Mouse (Mus musculus) CH12.LX (cell line): Measurements from ENCODE around the gene Csdc2. TPM values are rescaled to one million over a fixed set of nuclear protein-coding genes. Genes with fewer than 3 reads are reported as not detected.

Experiments
- DNase-seq: peaks from one replicate; pipeline ENCODE4 v3.0.0-alpha.2; 2013; ENCODE audit errors: extremely low read depth
- H3K27ac ChIP-seq: 2 replicates; pipeline ENCODE4 v1.5.1; 2012; ENCODE audit warnings: low read depth, mild to moderate bottlenecking, control low read depth, moderate library complexity; ENCODE audit not compliant: insufficient read depth
- H3K27me3 ChIP-seq: replicated peaks from 2 replicates; pipeline ENCODE3; 2012; ENCODE audit warnings: inconsistent platforms
- H3K36me3 ChIP-seq, 2 experiments: replicated peaks in 1 of 2; 2 replicates each; pipeline versions ENCODE3 to v1.6.1; 2012; ENCODE audit warnings: inconsistent platforms in 1 of 2, low read length in 1 of 2, mild to moderate bottlenecking in 1 of 2, mixed read lengths in 1 of 2, moderate library complexity in 1 of 2; ENCODE audit not compliant: control insufficient read depth in 1 of 2, insufficient read depth in 1 of 2
- H3K4me1 ChIP-seq, 2 experiments: 2 replicates each; pipeline ENCODE4 v1.6.1; 2012; ENCODE audit warnings: inconsistent platforms in 1 of 2, moderate library complexity in 1 of 2; ENCODE audit not compliant: insufficient read depth in 2 of 2, control insufficient read depth in 1 of 2
- H3K4me2 ChIP-seq: 2 replicates; pipeline ENCODE4 v1.6.1; 2012; ENCODE audit warnings: low read depth, mild to moderate bottlenecking, control low read depth; ENCODE audit not compliant: poor library complexity, insufficient read depth, severe bottlenecking
- H3K4me3 ChIP-seq, 3 experiments: fragments of 150-350 bp in 1 of 3; sonication (generic) in 1 of 3; replicated peaks in 1 of 3; 2 replicates each; pipeline versions ENCODE3 to v1.5.1; 2011 to 2012; ENCODE audit warnings: low read depth in 2 of 3, low read length in 2 of 3, mild to moderate bottlenecking in 2 of 3, moderate library complexity in 2 of 3, control low read depth in 1 of 3, improper control_type of control experiment in 1 of 3, inconsistent platforms in 1 of 3, mixed read lengths in 1 of 3; ENCODE audit not compliant: poor library complexity in 1 of 3
- H3K79me2 ChIP-seq: replicated peaks from 2 replicates; pipeline ENCODE4 v1.6.1; 2012; ENCODE audit warnings: mild to moderate bottlenecking, moderate library complexity; ENCODE audit not compliant: control insufficient read depth, poor library complexity, insufficient read depth, severe bottlenecking; ENCODE audit errors: extremely low read depth
- H3K9ac ChIP-seq: 2 replicates; pipeline ENCODE4 v1.6.1; 2012; ENCODE audit warnings: low read depth, mild to moderate bottlenecking, control low read depth, moderate library complexity; ENCODE audit not compliant: insufficient read depth
- H3K9me3 ChIP-seq: replicated peaks from 2 replicates; pipeline ENCODE3; 2012; ENCODE audit warnings: low read length, inconsistent platforms, mixed read lengths
- BHLHE40 ChIP-seq: IDR thresholded peaks from 2 replicates; pipeline ENCODE4 v1.6.1; 2011; ENCODE audit warnings: mild to moderate bottlenecking, low read depth, low read length, improper control_type of control experiment
- CTCF ChIP-seq, 2 experiments: IDR thresholded peaks in 1 of 2; conservative IDR thresholded peaks in 1 of 2; 2 replicates each; pipeline ENCODE4 v1.5.1; 2011 to 2012; ENCODE audit warnings: low read depth in 2 of 2, low read length in 2 of 2, improper control_type of control experiment in 1 of 2, inconsistent platforms in 1 of 2, mild to moderate bottlenecking in 1 of 2, moderate library complexity in 1 of 2
- E2F4 ChIP-seq: IDR thresholded peaks from 2 replicates; pipeline ENCODE4 v1.6.1; 2011; ENCODE audit warnings: low read depth, low read length, improper control_type of control experiment; ENCODE audit not compliant: insufficient replicate concordance
- EP300 ChIP-seq: IDR thresholded peaks from 2 replicates; pipeline ENCODE4 v1.6.1; 2011; ENCODE audit warnings: low read length, improper control_type of control experiment
- ETS1 ChIP-seq: conservative IDR thresholded peaks from 2 replicates; pipeline ENCODE4 v1.6.1; 2012; ENCODE audit warnings: low read depth, mild to moderate bottlenecking, inconsistent platforms, low read length, improper control_type of control experiment, moderate library complexity
- GABPA ChIP-seq: IDR thresholded peaks from 2 replicates; pipeline ENCODE4 v1.6.1; 2012; ENCODE audit warnings: low read depth, low read length, improper control_type of control experiment, inconsistent platforms; ENCODE audit not compliant: insufficient replicate concordance
- HCFC1 ChIP-seq: IDR thresholded peaks from 2 replicates; pipeline ENCODE4 v1.6.1; 2012; ENCODE audit warnings: low read depth, mild to moderate bottlenecking, inconsistent platforms, low read length, improper control_type of control experiment
- IRF4 ChIP-seq: IDR thresholded peaks from 2 replicates; pipeline ENCODE4 v1.6.1; 2014; ENCODE audit warnings: low read depth, mild to moderate bottlenecking, inconsistent platforms, low read length, improper control_type of control experiment
- JUND ChIP-seq: conservative IDR thresholded peaks from 2 replicates; pipeline ENCODE4 v1.6.1; 2011; ENCODE audit warnings: low read depth, low read length, improper control_type of control experiment
- KAT2A ChIP-seq: IDR thresholded peaks from 2 replicates; pipeline ENCODE4 v1.6.1; 2012; ENCODE audit warnings: low read length, improper control_type of control experiment, inconsistent platforms; ENCODE audit not compliant: insufficient replicate concordance
- MAFK ChIP-seq: IDR thresholded peaks from 2 replicates; pipeline ENCODE4 v1.6.1; 2011; ENCODE audit warnings: low read length, improper control_type of control experiment; ENCODE audit not compliant: insufficient replicate concordance
- MAX ChIP-seq: IDR thresholded peaks from 2 replicates; pipeline ENCODE4 v1.6.1; 2011; ENCODE audit warnings: low read length, improper control_type of control experiment
- MAZ ChIP-seq: IDR thresholded peaks from 2 replicates; pipeline ENCODE4 v1.6.1; 2012; ENCODE audit warnings: low read depth, mild to moderate bottlenecking, inconsistent platforms, low read length, improper control_type of control experiment, moderate library complexity
- MEF2A ChIP-seq: IDR thresholded peaks from 2 replicates; pipeline ENCODE4 v1.6.1; 2014; ENCODE audit warnings: low read depth, mild to moderate bottlenecking, inconsistent platforms, low read length, improper control_type of control experiment, borderline replicate concordance
- NELFE ChIP-seq: IDR thresholded peaks from 2 replicates; pipeline ENCODE4 v1.6.1; 2011; ENCODE audit warnings: low read depth, low read length, improper control_type of control experiment
- PAX5 ChIP-seq: IDR thresholded peaks from 2 replicates; pipeline ENCODE4 v1.6.1; 2012; ENCODE audit warnings: low read length, inconsistent platforms, mixed read lengths
- POLR2A ChIP-seq: IDR thresholded peaks from 2 replicates; pipeline ENCODE4 v1.6.1; 2011; ENCODE audit warnings: low read depth, mild to moderate bottlenecking, improper control_type of control experiment, low read length
- RAD21 ChIP-seq: IDR thresholded peaks from 2 replicates; pipeline ENCODE4 v1.6.1; 2011; ENCODE audit warnings: low read depth, mild to moderate bottlenecking, low read length, improper control_type of control experiment, moderate library complexity
- RCOR1 ChIP-seq: conservative IDR thresholded peaks from 2 replicates; pipeline ENCODE4 v1.6.1; 2012; ENCODE audit warnings: low read depth, mild to moderate bottlenecking, inconsistent platforms, low read length, improper control_type of control experiment
- SIN3A ChIP-seq: IDR thresholded peaks from 2 replicates; pipeline ENCODE4 v1.6.1; 2012; ENCODE audit warnings: low read length, improper control_type of control experiment, inconsistent platforms
- SMC3 ChIP-seq: IDR thresholded peaks from 2 replicates; pipeline ENCODE4 v1.6.1; 2011; ENCODE audit warnings: low read depth, low read length, improper control_type of control experiment
- TBP ChIP-seq: conservative IDR thresholded peaks from 2 replicates; pipeline ENCODE4 v1.6.1; 2011; ENCODE audit warnings: low read depth, low read length, improper control_type of control experiment
- TCF12 ChIP-seq: IDR thresholded peaks from 2 replicates; pipeline ENCODE4 v1.6.1; 2014; ENCODE audit warnings: low read depth, mild to moderate bottlenecking, inconsistent platforms, low read length, improper control_type of control experiment
- UBTF ChIP-seq: IDR thresholded peaks from 2 replicates; pipeline ENCODE4 v1.6.1; 2012; ENCODE audit warnings: low read depth, mild to moderate bottlenecking, inconsistent platforms, low read length, improper control_type of control experiment, moderate library complexity
- USF1 ChIP-seq: IDR thresholded peaks from 2 replicates; pipeline ENCODE4 v1.6.1; 2014; ENCODE audit warnings: low read depth, mild to moderate bottlenecking, inconsistent platforms, low read length, improper control_type of control experiment
- USF2 ChIP-seq: conservative IDR thresholded peaks from 2 replicates; pipeline ENCODE4 v1.6.1; 2011; ENCODE audit warnings: low read depth, low read length, improper control_type of control experiment
- ZKSCAN1 ChIP-seq: IDR thresholded peaks from 2 replicates; pipeline ENCODE4 v1.6.1; 2012; ENCODE audit warnings: low read depth, inconsistent platforms, low read length, improper control_type of control experiment, borderline replicate concordance
- ZMIZ1 ChIP-seq: IDR thresholded peaks from 2 replicates; pipeline ENCODE4 v1.6.1; 2012; ENCODE audit warnings: low read depth, mild to moderate bottlenecking, inconsistent platforms, low read length, improper control_type of control experiment
- ZNF384 ChIP-seq: IDR thresholded peaks from 2 replicates; pipeline ENCODE4 v1.6.1; 2012; ENCODE audit warnings: low read depth, low read length, improper control_type of control experiment, inconsistent platforms
- dilution Hi-C: fragments of 300-500 bp; cut with MboI; formaldehyde crosslinking; loops from 2 replicates; pipeline ENCODE4 v1.14.3; 2020; ENCODE audit warnings: low sequenced_read_pairs; ENCODE audit not compliant: extremely low pct_unique_long_range_greater_than_20kb, extremely low pct_ligation_motif_present
- in situ Hi-C: fragments of 300-500 bp; cut with MboI; formaldehyde crosslinking; loops from 3 replicates; pipeline ENCODE4 v1.14.3; 2019; ENCODE audit warnings: low sequenced_read_pairs, low pct_ligation_motif_present, low pct_unique_long_range_greater_than_20kb, mixed read lengths
- polyA plus RNA-seq: library from polyadenylated mRNA; unstranded; fragments of >175 nt; gene quantifications from 2 replicates; pipeline ENCODE4 v1.2.1, GENCODE M21; 2012; ENCODE audit warnings: low read depth; ENCODE audit not compliant: insufficient read length
- total RNA-seq, 2 experiments: library from RNA; depleted of rRNA; stranded (reverse); fragments of 300-350 nt in 1 of 2; fragments of >200 nt in 1 of 2; gene quantifications; 2 replicates each; pipeline ENCODE4 v1.2.3; 2012 to 2014

Csdc2 gene
- total and polyA plus RNA-seq, 3 experiments: 0.08 to 0.43 TPM; not detected in 1

GRCm38 (mm10) chr15:81958906-81959305, 22.3 kb downstream of the Csdc2 start:
- TF ChIP-seq MAX (no peak), MAZ (no peak), ZMIZ1 (no peak), JUND (no peak), TBP (no peak), TCF12 (no peak), POLR2A (no peak)
- Histone ChIP-seq H3K36me3 (peaks cover 30 to 48% of the 10 kb centered on the region in 2 experiments), H3K9ac (peak overlapping the region; percentile 11; the same call in 1 of the 2 replicates), H3K9me3 (no peaks in the 10 kb centered on the region), H3K27ac (no peak overlapping the region), H3K79me2 (peaks cover 18% of the 10 kb centered on the region), H3K4me3 (no peak overlapping the region), H3K4me2 (no peak overlapping the region; the same call in 1 of the 2 replicates), H3K4me1 (peaks cover 0 to 22% of the 10 kb centered on the region in 2 experiments; a peak in 2 of 4 replicates), H3K27me3 (no peaks in the 10 kb centered on the region)
- in situ Hi-C loops (no loop called here), dilution Hi-C loops (no loop called here)
- DNase-seq: no peak

- no peaks in the 10 kb centered on the region for H3K9me3 ChIP-seq
- H3K27ac ChIP-seq: peak within 1 kb of the TSS; percentile 75
- peak within 1 kb of the TSS; percentile 92 for H3K9ac ChIP-seq
- dilution Hi-C loops (no loop called here), in situ Hi-C loops (no loop called here)
- H3K4me1 ChIP-seq: peaks cover 4 to 29% of the 10 kb centered on the region in 2 experiments; a peak in 3 of 4 replicates
- DNase-seq: peak; percentile 99
- peak within 1 kb of the TSS; percentile 76 for H3K4me2 ChIP-seq
- H3K79me2 ChIP-seq: peaks cover 18% of the 10 kb centered on the region
- H3K36me3 ChIP-seq: peaks cover 17 to 34% of the 10 kb centered on the region in 2 experiments
- peak within 1 kb of the TSS; percentile 63 to 95 (median 95) for H3K4me3 ChIP-seq
- H3K27me3 ChIP-seq: no peaks in the 10 kb centered on the region
- peak; percentile 56; the same call in 1 of the 2 replicates for TF ChIP-seq RCOR1
- TF ChIP-seq ZMIZ1: peak; percentile 57; the same call in 1 of the 2 replicates
- TF ChIP-seq ZKSCAN1: no peak
- TF ChIP-seq RAD21: peak; percentile 85
- TF ChIP-seq UBTF: 0 out of 2 replicates have a peak, but pooled peaks have one; percentile 53
- TF ChIP-seq IRF4: 0 out of 2 replicates have a peak, but pooled peaks have one; percentile 30
- TF ChIP-seq MAZ: peak; percentile 7; the same call in 1 of the 2 replicates
- no peak for TF ChIP-seq GABPA
- TF ChIP-seq SIN3A: peak; percentile 83
- TF ChIP-seq NELFE: peak; percentile 78
- no peak for TF ChIP-seq TBP
- TF ChIP-seq PAX5: no peak
- peak; percentile 81 for TF ChIP-seq POLR2A
- peak; percentile 81; the same call in 1 of the 2 replicates for TF ChIP-seq MAX
- peak; percentile 93 for TF ChIP-seq SMC3
- TF ChIP-seq JUND: no peak
- no peak for TF ChIP-seq E2F4
- no peak for TF ChIP-seq EP300
- TF ChIP-seq TCF12: peak; percentile 65
- no peak for TF ChIP-seq KAT2A
- no peak for TF ChIP-seq HCFC1
- TF ChIP-seq CTCF (conservative IDR thresholded peaks at IDR 0.05 in 1 of 2, IDR thresholded peaks at IDR 0.05 in 1 of 2; ENCODE audit: low read depth in 2 of 2, low read length in 2 of 2): peak; percentile 14 to 94; a peak in 2 of 4 replicates
- no peak for TF ChIP-seq USF1
- TF ChIP-seq ETS1: no peak
- TF ChIP-seq ZNF384: no peak
- no peak for TF ChIP-seq MAFK
- no peak for TF ChIP-seq USF2
- TF ChIP-seq BHLHE40: peak; percentile 94
- TF ChIP-seq MEF2A: 0 out of 2 replicates have a peak, but pooled peaks have one; percentile 8
Observed at GRCm38 (mm10) chr15:81960171-81961077, 23.9 kb downstream of the Csdc2 start, which contains the start of gene Pmm1. Pmm1 (minus strand) TSS chr15:81960930.
